Mouse (Mus musculus) ES-E14 (cell line): Measurements from ENCODE around the gene Mfap2.

Experiments used
- HCFC1 ChIP-seq: IDR thresholded peaks from 2 replicates; pipeline ENCODE4 v1.6.1; 2012; ENCODE audit warnings: low read length, inconsistent platforms, borderline replicate concordance; ENCODE audit not compliant: insufficient read depth
- MAFK ChIP-seq: IDR thresholded peaks from 2 replicates; pipeline ENCODE4 v1.6.1; 2014; ENCODE audit warnings: mild to moderate bottlenecking, low read depth, low read length, inconsistent platforms; ENCODE audit not compliant: insufficient read depth

- no peak for TF ChIP-seq MAFK
- no peak for TF ChIP-seq HCFC1
Observed at GRCm38 (mm10) chr4:140986024-140986710, 24.1 kb upstream of the Mfap2 start.
